Mouse (Mus musculus): ENCODE measurements around the gene Apba2. TPM values are rescaled to one million over a fixed set of nuclear protein-coding genes. Genes with fewer than 3 reads are reported as not detected.

Gene Apba2
- polyA plus RNA-seq (2015; fragmentation: Nextera tagmentation; extraction: Ambion mirVana): 0.12 and 0.20 TPM in 2 replicates

- ATAC-seq (ENCODE audit: low read depth): no peak
- Histone ChIP-seq H3K4me2 (ENCODE audit: low read depth, low read length) (peak within 1 kb of the TSS; percentile 49), H3K4me1 (ENCODE audit: control insufficient read depth, low read depth, low read length) (no peaks in the 10 kb centered on the region), H3K9me3 (replicated peaks; ENCODE audit: control insufficient read depth, low read length) (no peaks in the 10 kb centered on the region), H3K27ac (ENCODE audit: low read length) (no peak within 1 kb of the TSS), H3K27me3 (ENCODE audit: control insufficient read depth, insufficient read depth, low read depth, low read length) (peaks cover 29% of the 10 kb centered on the region), H3K9ac (ENCODE audit: low read depth, low read length) (no peak within 1 kb of the TSS), H3K36me3 (ENCODE audit: control insufficient read depth, insufficient read depth) (no peaks in the 10 kb centered on the region), H3K4me3 (ENCODE audit: low read depth, low read length) (peak within 1 kb of the TSS; percentile 36)
- 2% methylated on average over 89 of the region's 96 CpGs for WGBS (ENCODE audit: insufficient replicate concordance)
Observed at GRCm38 (mm10) chr7:64501536-64502270, at the start of gene Apba2. Gene Apba2 (plus strand): TSS chr7:64501706.

DNA sequence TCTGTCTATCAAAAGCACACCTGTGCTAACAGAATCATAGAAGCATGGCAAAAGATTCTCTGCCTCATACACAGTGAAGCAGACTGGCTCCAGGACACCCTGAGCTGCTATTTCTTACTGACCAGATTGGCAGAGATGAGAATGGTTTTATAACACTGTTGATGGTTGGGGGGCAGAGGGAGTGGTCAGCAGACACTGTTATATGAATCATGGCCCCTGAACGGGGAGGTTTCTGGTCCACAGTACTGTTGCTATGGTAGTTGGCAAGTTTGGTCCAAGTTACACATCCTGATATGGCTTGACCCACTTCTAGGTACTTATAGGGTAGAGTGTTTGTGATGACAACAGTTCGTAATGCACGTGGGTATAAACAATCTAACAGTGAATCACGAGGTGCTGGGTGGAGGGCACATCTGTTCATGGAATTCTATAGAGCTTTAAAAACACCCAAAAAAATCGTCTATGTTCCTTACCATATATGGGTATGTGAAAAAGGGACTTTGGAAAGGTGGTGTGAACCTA is 49.6 kb upstream of the Apba2 start:
- Histone ChIP-seq H3K9me3 (replicated peaks; ENCODE audit: control insufficient read depth, low read length) (no peaks in the 10 kb centered on the region), H3K36me3 (ENCODE audit: control insufficient read depth, insufficient read depth) (no peaks in the 10 kb centered on the region), H3K27me3 (ENCODE audit: control insufficient read depth, insufficient read depth, low read depth, low read length) (no peaks in the 10 kb centered on the region), H3K27ac (ENCODE audit: low read length) (no peak overlapping the region), H3K4me2 (ENCODE audit: low read depth, low read length) (no peak overlapping the region), H3K4me1 (ENCODE audit: control insufficient read depth, low read depth, low read length) (no peaks in the 10 kb centered on the region), H3K9ac (ENCODE audit: low read depth, low read length) (no peak overlapping the region), H3K4me3 (ENCODE audit: low read depth, low read length) (no peak overlapping the region)
- ATAC-seq (ENCODE audit: low read depth): no peak
- 56% methylated on average over 5 of the region's 5 CpGs for WGBS (ENCODE audit: insufficient replicate concordance)

DNA sequence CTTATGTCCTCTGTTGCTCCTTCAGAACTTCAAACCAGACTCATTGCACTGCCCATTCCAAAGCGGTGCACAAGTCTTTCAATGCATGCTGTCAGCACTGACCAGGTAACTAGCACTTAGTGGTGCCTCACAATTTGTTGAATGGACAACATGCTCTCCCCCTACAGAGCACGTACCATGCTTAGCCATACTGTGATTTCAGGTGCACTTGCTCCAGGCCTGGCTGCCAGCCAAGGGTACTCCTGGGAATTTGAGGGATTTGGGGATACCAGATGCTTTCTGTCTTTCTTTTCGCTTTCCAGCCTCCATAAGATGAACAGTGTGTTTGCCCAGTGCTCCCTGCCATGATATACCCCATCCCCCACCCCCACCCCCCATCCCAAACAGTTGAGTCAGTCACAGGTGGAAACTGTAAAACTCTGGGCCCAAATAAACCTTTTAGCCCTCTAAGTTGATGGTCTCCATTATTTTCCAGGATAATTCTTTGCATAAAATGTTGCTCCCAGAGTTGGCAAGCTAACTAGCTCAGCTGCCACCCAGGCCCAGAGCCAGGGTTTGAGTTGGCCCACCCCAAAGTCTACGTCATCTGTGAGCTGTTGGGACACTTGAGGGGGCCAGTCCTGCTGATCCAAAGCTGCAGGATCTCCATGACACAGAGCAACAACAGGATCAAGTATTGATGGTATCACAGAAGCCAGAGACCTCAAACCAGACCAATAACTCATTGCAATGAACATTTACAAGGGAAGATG is 48.9 kb upstream of the Apba2 start:
- Histone ChIP-seq H3K4me2 (ENCODE audit: low read depth, low read length) (no peak overlapping the region), H3K9me3 (replicated peaks; ENCODE audit: control insufficient read depth, low read length) (no peaks in the 10 kb centered on the region), H3K9ac (ENCODE audit: low read depth, low read length) (no peak overlapping the region), H3K4me1 (ENCODE audit: control insufficient read depth, low read depth, low read length) (no peaks in the 10 kb centered on the region), H3K36me3 (ENCODE audit: control insufficient read depth, insufficient read depth) (no peaks in the 10 kb centered on the region), H3K27ac (ENCODE audit: low read length) (no peak overlapping the region), H3K27me3 (ENCODE audit: control insufficient read depth, insufficient read depth, low read depth, low read length) (no peaks in the 10 kb centered on the region), H3K4me3 (ENCODE audit: low read depth, low read length) (no peak overlapping the region)
- no peak for ATAC-seq (ENCODE audit: low read depth)
- 56% methylated on average over 4 of the region's 4 CpGs for WGBS (ENCODE audit: insufficient replicate concordance)

GRCm38 (mm10) chr7:64456176-64456575 is 45.3 kb upstream of the Apba2 start:
- Histone ChIP-seq H3K36me3 (ENCODE audit: control insufficient read depth, insufficient read depth) (no peaks in the 10 kb centered on the region), H3K9ac (ENCODE audit: low read depth, low read length) (no peak overlapping the region), H3K4me3 (ENCODE audit: low read depth, low read length) (no peak overlapping the region), H3K27me3 (ENCODE audit: control insufficient read depth, insufficient read depth, low read depth, low read length) (no peaks in the 10 kb centered on the region), H3K9me3 (replicated peaks; ENCODE audit: control insufficient read depth, low read length) (no peaks in the 10 kb centered on the region), H3K27ac (ENCODE audit: low read length) (no peak overlapping the region), H3K4me2 (ENCODE audit: low read depth, low read length) (no peak overlapping the region), H3K4me1 (ENCODE audit: control insufficient read depth, low read depth, low read length) (no peaks in the 10 kb centered on the region)
- no peak for ATAC-seq (ENCODE audit: low read depth)
- WGBS (ENCODE audit: insufficient replicate concordance): 65% methylated on average over 4 of the region's 4 CpGs

DNA sequence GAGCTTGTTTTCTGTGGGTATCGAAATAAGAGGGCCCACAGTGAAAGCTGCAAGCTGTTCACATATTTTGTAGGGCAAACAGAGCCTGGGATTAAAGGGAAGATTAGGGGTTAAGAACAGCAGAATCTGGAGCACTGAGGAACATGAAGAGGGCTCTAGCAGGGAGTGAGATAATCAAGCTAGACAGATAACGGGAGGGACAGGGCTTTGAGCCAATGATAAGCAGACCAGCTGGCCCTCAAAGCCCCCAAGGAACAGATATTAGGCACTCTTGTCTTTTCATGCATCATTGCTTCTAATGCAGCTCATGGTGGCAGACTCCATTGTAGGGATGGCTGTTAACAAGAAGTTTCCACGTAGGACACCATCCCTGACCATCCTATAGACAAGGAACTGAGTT is 44.8 kb upstream of the Apba2 start:
- no peak overlapping the region for H3K9ac ChIP-seq (ENCODE audit: low read depth, low read length)
- no peak overlapping the region for H3K27ac ChIP-seq (ENCODE audit: low read length)
- H3K27me3 ChIP-seq (ENCODE audit: control insufficient read depth, insufficient read depth, low read depth, low read length): no peaks in the 10 kb centered on the region
- ATAC-seq (ENCODE audit: low read depth): no peak
- H3K4me1 ChIP-seq (ENCODE audit: control insufficient read depth, low read depth, low read length): no peaks in the 10 kb centered on the region
- no peak overlapping the region for H3K4me2 ChIP-seq (ENCODE audit: low read depth, low read length)
- H3K9me3 ChIP-seq (replicated peaks; ENCODE audit: control insufficient read depth, low read length): no peaks in the 10 kb centered on the region
- H3K36me3 ChIP-seq (ENCODE audit: control insufficient read depth, insufficient read depth): no peaks in the 10 kb centered on the region
- H3K4me3 ChIP-seq (ENCODE audit: low read depth, low read length): no peak overlapping the region
- WGBS (ENCODE audit: insufficient replicate concordance): 52% methylated on average over 3 of the region's 3 CpGs

DNA sequence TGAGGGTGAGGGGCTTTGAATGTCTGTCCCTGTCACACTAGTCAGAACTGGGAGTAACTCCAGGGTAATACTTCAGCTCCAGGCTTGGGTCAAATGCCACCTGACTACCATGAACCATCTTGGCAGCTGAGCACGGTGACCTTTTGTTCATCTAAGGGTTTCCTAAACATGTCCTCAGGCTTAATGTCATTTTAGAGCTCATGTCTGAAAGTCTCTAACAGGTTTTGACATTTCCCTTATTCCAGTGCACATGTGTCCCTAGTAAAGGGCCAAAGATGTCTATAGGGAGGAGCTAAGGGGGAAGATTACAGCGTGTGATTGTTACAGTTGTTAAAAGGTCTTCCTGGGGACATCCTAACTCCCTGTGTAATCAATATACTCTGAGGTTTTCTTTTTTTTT is 43.7 kb upstream of the Apba2 start:
- H3K4me2 ChIP-seq (ENCODE audit: low read depth, low read length): no peak overlapping the region
- WGBS (ENCODE audit: insufficient replicate concordance): 67% methylated on average over 2 of the region's 2 CpGs

DNA sequence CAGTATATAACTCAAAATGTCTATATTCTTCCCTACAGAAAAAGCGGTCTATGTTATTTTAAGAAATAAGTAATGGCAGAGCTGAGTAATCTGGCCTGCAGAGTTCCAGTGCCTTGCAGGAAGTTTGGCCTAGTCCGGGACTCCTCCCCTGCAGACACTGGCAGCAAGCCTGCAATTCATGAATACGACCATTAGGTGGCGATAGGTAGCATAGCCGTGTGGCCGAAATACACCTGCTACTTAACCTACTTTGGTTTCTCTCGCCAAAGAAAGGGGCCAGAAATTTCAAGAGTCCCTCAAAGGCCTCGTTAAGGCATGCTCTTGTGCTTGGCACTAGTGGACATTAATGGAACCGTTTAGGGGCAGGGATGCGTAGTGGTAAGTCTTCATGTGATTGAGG is 4.1 kb upstream of the Apba2 start:
- ATAC-seq (ENCODE audit: low read depth): no peak
- H3K27ac ChIP-seq (ENCODE audit: low read length): no peak overlapping the region
- WGBS (ENCODE audit: insufficient replicate concordance): 32% methylated on average over 10 of the region's 10 CpGs

More for the DNA sequence above, 43.7 kb upstream of the Apba2 start:
- Histone ChIP-seq H3K9ac (ENCODE audit: low read depth, low read length) (no peak overlapping the region), H3K36me3 (ENCODE audit: control insufficient read depth, insufficient read depth) (no peaks in the 10 kb centered on the region), H3K4me1 (ENCODE audit: control insufficient read depth, low read depth, low read length) (no peaks in the 10 kb centered on the region), H3K4me3 (ENCODE audit: low read depth, low read length) (no peak overlapping the region), H3K27ac (ENCODE audit: low read length) (no peak overlapping the region), H3K9me3 (replicated peaks; ENCODE audit: control insufficient read depth, low read length) (no peaks in the 10 kb centered on the region), H3K27me3 (ENCODE audit: control insufficient read depth, insufficient read depth, low read depth, low read length) (no peaks in the 10 kb centered on the region)
- no peak for ATAC-seq (ENCODE audit: low read depth)

GRCm38 (mm10) chr7:64502271-64503180 is 1.0 kb downstream of the Apba2 start:
- Histone ChIP-seq H3K9ac (ENCODE audit: low read depth, low read length) (no peak overlapping the region), H3K4me3 (ENCODE audit: low read depth, low read length) (peak overlapping the region; percentile 36), H3K4me1 (ENCODE audit: control insufficient read depth, low read depth, low read length) (no peaks in the 10 kb centered on the region), H3K9me3 (replicated peaks; ENCODE audit: control insufficient read depth, low read length) (no peaks in the 10 kb centered on the region), H3K27me3 (ENCODE audit: control insufficient read depth, insufficient read depth, low read depth, low read length) (peaks cover 29% of the 10 kb centered on the region), H3K36me3 (ENCODE audit: control insufficient read depth, insufficient read depth) (no peaks in the 10 kb centered on the region), H3K4me2 (ENCODE audit: low read depth, low read length) (peak overlapping the region; percentile 49), H3K27ac (ENCODE audit: low read length) (no peak overlapping the region)
- ATAC-seq (ENCODE audit: low read depth): no peak
- 4% methylated on average over 37 of the region's 47 CpGs for WGBS (ENCODE audit: insufficient replicate concordance)

More for the DNA sequence above, 4.1 kb upstream of the Apba2 start:
- Histone ChIP-seq H3K9me3 (replicated peaks; ENCODE audit: control insufficient read depth, low read length) (no peaks in the 10 kb centered on the region), H3K4me3 (ENCODE audit: low read depth, low read length) (no peak overlapping the region), H3K27me3 (ENCODE audit: control insufficient read depth, insufficient read depth, low read depth, low read length) (peaks cover 19% of the 10 kb centered on the region), H3K36me3 (ENCODE audit: control insufficient read depth, insufficient read depth) (no peaks in the 10 kb centered on the region), H3K4me2 (ENCODE audit: low read depth, low read length) (no peak overlapping the region), H3K9ac (ENCODE audit: low read depth, low read length) (no peak overlapping the region), H3K4me1 (ENCODE audit: control insufficient read depth, low read depth, low read length) (no peaks in the 10 kb centered on the region)

Measured in liver, embryonic 16.5 days (tissue).